Mouse (Mus musculus) liver, postnatal 0 days (tissue): ENCODE measurements around the gene Dus2.
A peak's percentile ranks its signal among the peaks of the same experiment; 100 is the strongest.

Source experiments
- CTCF ChIP-seq: sonication (generic); IDR thresholded peaks from 2 replicates; pipeline ENCODE4 v1.5.1; 2016; ENCODE audit warnings: antibody characterized with exemption, low read depth
- EP300 ChIP-seq: IDR thresholded peaks from 2 replicates; pipeline ENCODE4 v1.6.1; 2016; ENCODE audit warnings: antibody characterized with exemption, low read depth, mild to moderate bottlenecking

DNA sequence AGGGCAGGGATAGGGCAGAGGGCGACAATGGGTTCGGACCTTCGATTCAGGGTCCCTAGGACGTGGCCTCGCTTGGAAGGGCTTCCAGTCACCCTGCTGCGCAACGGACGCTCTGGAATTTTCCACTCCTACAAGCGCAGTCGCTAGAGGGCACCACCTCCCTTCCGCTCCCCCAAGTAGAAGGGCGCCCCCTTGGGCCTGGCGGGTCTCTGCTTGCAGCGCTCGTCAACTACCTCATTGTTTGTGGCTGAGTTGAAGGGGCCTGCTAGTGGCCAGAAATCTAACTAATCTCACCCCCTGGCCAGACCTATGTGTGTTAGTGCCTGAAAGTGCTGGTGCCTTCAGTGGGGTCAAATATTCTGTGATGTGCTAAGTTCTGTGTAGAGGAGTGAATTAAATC is 11.8 kb upstream of the Dus2 start, which contains the start of gene Dpep3:
- 0 out of 2 replicates have a peak, but pooled peaks have one; percentile 18 for TF ChIP-seq CTCF
- TF ChIP-seq EP300: no peak
